Comparison of ENCODE assay signal across 18 mouse cellular contexts in genomic region chr1:88219054-88219453, GRCm38 (mm10). TPM values are rescaled to one million over a fixed set of nuclear protein-coding genes. Genes with fewer than 3 reads are reported as not detected.
DNase-seq lines count a peak whose midpoint lies in the region; ATAC-seq lines count a peak whose summit lies in the region.
"Had no signal": no experiment of that assay in that cellular context is flagged by ENCODE, and none has a peak within 500 bp of the region (broad histone marks: within the 10 kb centered on the region; RNA-seq: fewer than 3 reads in every experiment).

No protein-coding gene starts in this region.

- H3K27ac ChIP-seq in embryonic facial prominence, embryonic 11.5 days (replicated peaks; ENCODE audit: low read depth, low read length), result no peak overlapping the region
- no peak overlapping the region for H3K27ac ChIP-seq in embryonic facial prominence, embryonic 10.5 days (replicated peaks)
- no peak overlapping the region for H3K27ac ChIP-seq in hindbrain, embryonic 14.5 days
- no peak overlapping the region for H3K27ac ChIP-seq in hindbrain, embryonic 10.5 days
- H3K27ac ChIP-seq: embryonic facial prominence, embryonic 13.5 days; kidney, embryonic 15.5 days; liver, embryonic 14.5 days; neural tube, embryonic 15.5 days had no signal

- ATAC-seq in embryonic facial prominence, embryonic 11.5 days (replicated peaks; ENCODE audit: insufficient number of reproducible peaks, low FRiP score, low TSS enrichment, low read depth), result no peak
- ATAC-seq in hindbrain, embryonic 14.5 days (ENCODE audit: low FRiP score), result no peak
- ATAC-seq: forebrain, embryonic 16.5 days; midbrain, embryonic 16.5 days; Patski had no signal

- 24% methylated on average over 1 of the region's 1 CpGs for WGBS in embryonic facial prominence, embryonic 11.5 days
- WGBS in embryonic facial prominence, embryonic 10.5 days, result 21% methylated on average over 1 of the region's 1 CpGs
- 25% methylated on average over 1 of the region's 1 CpGs for WGBS in hindbrain, embryonic 14.5 days
- 20% methylated on average over 1 of the region's 1 CpGs for whole genome bisulfite sequencing in hindbrain, embryonic 10.5 days

- no peak overlapping the region for H3K4me2 ChIP-seq in embryonic facial prominence, embryonic 11.5 days (ENCODE audit: low read depth, low read length)
- H3K4me2 ChIP-seq in hindbrain, embryonic 14.5 days (replicated peaks), result no peak overlapping the region
- H3K4me2 ChIP-seq: embryonic facial prominence, embryonic 13.5 days; kidney, embryonic 15.5 days; neural tube, embryonic 15.5 days had no signal

- peaks cover 31% of the 10 kb centered on the region for H3K9me3 ChIP-seq in embryonic facial prominence, embryonic 11.5 days (replicated peaks; ENCODE audit: control insufficient read depth, low read length)
- H3K9me3 ChIP-seq in embryonic facial prominence, embryonic 10.5 days, result peaks cover 21% of the 10 kb centered on the region
- H3K9me3 ChIP-seq in hindbrain, embryonic 14.5 days (ENCODE audit: control insufficient read depth, low read length), result peaks cover 28% of the 10 kb centered on the region
- peaks cover 22% of the 10 kb centered on the region for H3K9me3 ChIP-seq in hindbrain, embryonic 10.5 days

- no peak overlapping the region for H3K9ac ChIP-seq in embryonic facial prominence, embryonic 11.5 days (replicated peaks; ENCODE audit: low read length)
- H3K9ac ChIP-seq in hindbrain, embryonic 14.5 days, result no peak overlapping the region
- H3K9ac ChIP-seq: embryonic facial prominence, embryonic 13.5 days; kidney, embryonic 15.5 days; liver, embryonic 14.5 days; neural tube, embryonic 15.5 days had no signal

- no peaks in the 10 kb centered on the region for H3K36me3 ChIP-seq in embryonic facial prominence, embryonic 11.5 days (replicated peaks; ENCODE audit: control insufficient read depth, insufficient read depth, low read depth, low read length)
- H3K36me3 ChIP-seq in embryonic facial prominence, embryonic 10.5 days (replicated peaks), result no peaks in the 10 kb centered on the region
- no peaks in the 10 kb centered on the region for H3K36me3 ChIP-seq in hindbrain, embryonic 14.5 days (replicated peaks; ENCODE audit: control insufficient read depth, insufficient read depth)
- H3K36me3 ChIP-seq in hindbrain, embryonic 10.5 days, result no peaks in the 10 kb centered on the region
- H3K36me3 ChIP-seq: embryonic facial prominence, embryonic 13.5 days; kidney, embryonic 15.5 days; neural tube, embryonic 15.5 days had no signal

- no peak overlapping the region for H3K4me3 ChIP-seq in embryonic facial prominence, embryonic 11.5 days (ENCODE audit: low read depth, low read length)
- H3K4me3 ChIP-seq in embryonic facial prominence, embryonic 10.5 days, result no peak overlapping the region
- no peak overlapping the region for H3K4me3 ChIP-seq in hindbrain, embryonic 14.5 days (replicated peaks; ENCODE audit: low read length)
- no peak overlapping the region for H3K4me3 ChIP-seq in hindbrain, embryonic 10.5 days
- H3K4me3 ChIP-seq: embryonic facial prominence, embryonic 13.5 days; kidney, embryonic 15.5 days; neural tube, embryonic 15.5 days had no signal

- DNase-seq in embryonic facial prominence, embryonic 11.5 days (ENCODE audit: low spot score), result peak; percentile 5
- no peak for DNase-seq in embryonic facial prominence, embryonic 10.5 days (ENCODE audit: low spot score)
- peak; percentile 24 for DNase-seq in hindbrain, embryonic 14.5 days (ENCODE audit: low spot score)
- DNase-seq in hindbrain, embryonic 10.5 days (ENCODE audit: low spot score), result no peak
- peak; percentile 12 for DNase-seq in 3134 (ENCODE audit: extremely low read depth, insufficient read length, low spot score)
- DNase-seq in ZHBTc4 (ENCODE audit: low read depth, low spot score), result peak; percentile 1
- no peak for DNase-seq in cerebellum, postnatal 25 days
- DNase-seq in cerebellum, adult 9-10 months, result no peak
- DNase-seq: cerebellum, adult 9-11 months had no signal

- H3K4me1 ChIP-seq in embryonic facial prominence, embryonic 11.5 days (ENCODE audit: control insufficient read depth, insufficient read depth, low read length), result no peaks in the 10 kb centered on the region
- no peaks in the 10 kb centered on the region for H3K4me1 ChIP-seq in embryonic facial prominence, embryonic 10.5 days
- H3K4me1 ChIP-seq in hindbrain, embryonic 14.5 days (replicated peaks; ENCODE audit: control insufficient read depth, insufficient read depth, low read length), result no peaks in the 10 kb centered on the region
- H3K4me1 ChIP-seq in hindbrain, embryonic 10.5 days (replicated peaks), result no peaks in the 10 kb centered on the region
- H3K4me1 ChIP-seq: embryonic facial prominence, embryonic 13.5 days; kidney, embryonic 15.5 days; neural tube, embryonic 15.5 days had no signal

- no peaks in the 10 kb centered on the region for H3K27me3 ChIP-seq in embryonic facial prominence, embryonic 11.5 days (ENCODE audit: control insufficient read depth, insufficient read depth, low read length)
- no peaks in the 10 kb centered on the region for H3K27me3 ChIP-seq in embryonic facial prominence, embryonic 10.5 days (replicated peaks; ENCODE audit: low read depth, poor library complexity, severe bottlenecking)
- H3K27me3 ChIP-seq in hindbrain, embryonic 14.5 days (ENCODE audit: control insufficient read depth, insufficient read depth, low read length), result no peaks in the 10 kb centered on the region
- H3K27me3 ChIP-seq in hindbrain, embryonic 10.5 days (ENCODE audit: insufficient read depth, poor library complexity, severe bottlenecking), result no peaks in the 10 kb centered on the region
- H3K27me3 ChIP-seq: embryonic facial prominence, embryonic 13.5 days; kidney, embryonic 15.5 days; neural tube, embryonic 15.5 days; Patski had no signal

RNA-seq across cellular contexts. Expression of gene Ugt1a1, which starts 7.3 kb away (rescaled TPM):
- not detected in 2 replicates for polyA plus RNA-seq in embryonic facial prominence, embryonic 11.5 days (2014; fragmentation: Nextera tagmentation; extraction: Ambion mirVana)
- polyA plus RNA-seq in embryonic facial prominence, embryonic 10.5 days (2016; fragmentation: Nextera tagmentation; extraction: Ambion mirVana), result not detected in 2 replicates
- polyA plus RNA-seq in hindbrain, embryonic 14.5 days (2014; fragmentation: Nextera tagmentation; extraction: Ambion mirVana), result not detected in 2 replicates
- not detected in 2 replicates for polyA plus RNA-seq in hindbrain, embryonic 10.5 days (2016; fragmentation: Nextera tagmentation; extraction: Ambion mirVana)
- polyA plus RNA-seq: C2C12; embryonic facial prominence, embryonic 13.5 days; forebrain, embryonic 16.5 days; midbrain, embryonic 16.5 days; neural tube, embryonic 15.5 days had no signal

RNA-seq across cellular contexts. Expression of gene Mroh2a, which starts 7.7 kb away (rescaled TPM):
- 1.00 and 1.7 TPM in 2 replicates for polyA plus RNA-seq in embryonic facial prominence, embryonic 11.5 days (2014; fragmentation: Nextera tagmentation; extraction: Ambion mirVana)
- 1.0 and 1.1 TPM in 2 replicates for polyA plus RNA-seq in embryonic facial prominence, embryonic 10.5 days (2016; fragmentation: Nextera tagmentation; extraction: Ambion mirVana)
- 1.1 and 2.0 TPM in 2 replicates for polyA plus RNA-seq in hindbrain, embryonic 14.5 days (2014; fragmentation: Nextera tagmentation; extraction: Ambion mirVana)
- 0.93 and 1.1 TPM in 2 replicates for polyA plus RNA-seq in hindbrain, embryonic 10.5 days (2016; fragmentation: Nextera tagmentation; extraction: Ambion mirVana)

RNA-seq across cellular contexts. Expression of gene Dnajb3, which starts 13.5 kb away (rescaled TPM):
- 12.0 and 16.3 TPM in 2 replicates for polyA plus RNA-seq in embryonic facial prominence, embryonic 11.5 days (2014; fragmentation: Nextera tagmentation; extraction: Ambion mirVana)
- polyA plus RNA-seq in embryonic facial prominence, embryonic 10.5 days (2016; fragmentation: Nextera tagmentation; extraction: Ambion mirVana), result 10.6 and 12.2 TPM in 2 replicates
- 11.9 and 16.5 TPM in 2 replicates for polyA plus RNA-seq in hindbrain, embryonic 14.5 days (2014; fragmentation: Nextera tagmentation; extraction: Ambion mirVana)
- 13.4 and 14.0 TPM in 2 replicates for polyA plus RNA-seq in hindbrain, embryonic 10.5 days (2016; fragmentation: Nextera tagmentation; extraction: Ambion mirVana)
- polyA plus RNA-seq: C2C12, Patski had no signal

RNA-seq across cellular contexts. Expression of gene Ugt1a2, which starts 18.7 kb away (rescaled TPM):
- not detected in 2 replicates for polyA plus RNA-seq in embryonic facial prominence, embryonic 11.5 days (2014; fragmentation: Nextera tagmentation; extraction: Ambion mirVana)
- polyA plus RNA-seq in embryonic facial prominence, embryonic 10.5 days (2016; fragmentation: Nextera tagmentation; extraction: Ambion mirVana), result not detected in 2 replicates
- polyA plus RNA-seq in hindbrain, embryonic 14.5 days (2014; fragmentation: Nextera tagmentation; extraction: Ambion mirVana), result not detected in 2 replicates
- polyA plus RNA-seq in hindbrain, embryonic 10.5 days (2016; fragmentation: Nextera tagmentation; extraction: Ambion mirVana), result 0.12 TPM in 1 of 2 replicates, not detected in the other
- polyA plus RNA-seq: C2C12; embryonic facial prominence, embryonic 13.5 days; forebrain, embryonic 16.5 days; heart, postnatal 0 days; midbrain, embryonic 16.5 days; neural tube, embryonic 15.5 days had no signal

RNA-seq across cellular contexts. Expression of gene Ugt1a5, which starts 53.2 kb away (rescaled TPM):
- polyA plus RNA-seq in embryonic facial prominence, embryonic 11.5 days (2014; fragmentation: Nextera tagmentation; extraction: Ambion mirVana), result 0.13 TPM in 1 of 2 replicates, not detected in the other
- polyA plus RNA-seq in embryonic facial prominence, embryonic 10.5 days (2016; fragmentation: Nextera tagmentation; extraction: Ambion mirVana), result not detected in 2 replicates
- polyA plus RNA-seq in hindbrain, embryonic 14.5 days (2014; fragmentation: Nextera tagmentation; extraction: Ambion mirVana), result not detected in 2 replicates
- polyA plus RNA-seq in hindbrain, embryonic 10.5 days (2016; fragmentation: Nextera tagmentation; extraction: Ambion mirVana), result not detected in 2 replicates
- polyA plus RNA-seq: C2C12; embryonic facial prominence, embryonic 13.5 days; forebrain, embryonic 16.5 days; heart, postnatal 0 days; kidney, embryonic 15.5 days; midbrain, embryonic 16.5 days; neural tube, embryonic 15.5 days; Patski had no signal

Comparison
In these comparisons a context has a peak if more than half of its experiments do, and no peak if none do; other contexts are left out.
1. DNase-seq: peak in embryonic facial prominence, embryonic 11.5 days (single experiment), hindbrain, embryonic 14.5 days (single experiment), 3134 (single experiment) and ZHBTc4 (single experiment); none in embryonic facial prominence, embryonic 10.5 days (single experiment), hindbrain, embryonic 10.5 days (single experiment), cerebellum, postnatal 25 days (0 of 2) and cerebellum, adult 9-10 months (single experiment).